Mouse (Mus musculus) MEL (cell line): ENCODE measurements around the gene Faap24. TPM values are rescaled to one million over a fixed set of nuclear protein-coding genes. Genes with fewer than 3 reads are reported as not detected.

ENCODE experiments used
- DNase-seq: peaks from one replicate; pipeline ENCODE4 v3.0.0; 2011; ENCODE audit warnings: low read depth, low spot score
- H3K27ac ChIP-seq: 2 replicates; pipeline ENCODE4 v1.5.1; 2012; ENCODE audit warnings: low read depth, mild to moderate bottlenecking, control low read depth, low read length, moderate library complexity; ENCODE audit not compliant: control insufficient read depth
- H3K27me3 ChIP-seq, 2 experiments: fragments of 150-350 bp in 1 of 2; sonication (generic) in 1 of 2; 2 replicates each; pipeline ENCODE4 v1.6.1; 2012; ENCODE audit warnings: low read length in 2 of 2, mild to moderate bottlenecking in 2 of 2, improper control_type of control experiment in 1 of 2, moderate library complexity in 1 of 2; ENCODE audit not compliant: insufficient read depth in 2 of 2, control insufficient read depth in 1 of 2
- H3K36me3 ChIP-seq, 2 experiments: 2 replicates each; pipeline ENCODE4 v1.6.1; 2012 to 2014; ENCODE audit warnings: low read length in 2 of 2, improper control_type of control experiment in 1 of 2, inconsistent platforms in 1 of 2, mild to moderate bottlenecking in 1 of 2; ENCODE audit not compliant: insufficient read depth in 2 of 2, control insufficient read depth in 1 of 2
- H3K4me1 ChIP-seq, 2 experiments: fragments of 150-350 bp in 1 of 2; sonication (generic) in 1 of 2; 2 replicates each; pipeline ENCODE4 v1.6.1; 2012; ENCODE audit warnings: low read length in 2 of 2, improper control_type of control experiment in 1 of 2, mild to moderate bottlenecking in 1 of 2; ENCODE audit not compliant: insufficient read depth in 2 of 2, control insufficient read depth in 1 of 2
- H3K4me3 ChIP-seq, 2 experiments: fragments of 150-350 bp in 1 of 2; sonication (generic) in 1 of 2; 2 replicates each; pipeline ENCODE4 v1.5.1; 2012; ENCODE audit warnings: low read depth in 2 of 2, low read length in 2 of 2, mild to moderate bottlenecking in 2 of 2, moderate library complexity in 2 of 2, control low read depth in 1 of 2, improper control_type of control experiment in 1 of 2; ENCODE audit not compliant: control insufficient read depth in 1 of 2, insufficient read depth in 1 of 2
- H3K79me2 ChIP-seq: 2 replicates; pipeline ENCODE4 v1.6.1; 2012; ENCODE audit warnings: mild to moderate bottlenecking, low read length, moderate library complexity; ENCODE audit not compliant: control insufficient read depth, poor library complexity, insufficient read depth
- H3K9ac ChIP-seq: 2 replicates; pipeline ENCODE4 v1.6.1; 2012; ENCODE audit warnings: low read depth, mild to moderate bottlenecking, control low read depth, low read length, moderate library complexity; ENCODE audit not compliant: control insufficient read depth, poor library complexity, severe bottlenecking
- H3K9me3 ChIP-seq: fragments of 150-350 bp; sonication (generic); replicated peaks from 2 replicates; pipeline ENCODE4 v1.6.1; 2012; ENCODE audit warnings: mild to moderate bottlenecking, low read length, improper control_type of control experiment, moderate library complexity; ENCODE audit not compliant: insufficient read depth
- CHD2 ChIP-seq: IDR thresholded peaks from 2 replicates; pipeline ENCODE4 v1.6.1; 2011; ENCODE audit warnings: low read length, improper control_type of control experiment
- CTCF ChIP-seq, 3 experiments: IDR thresholded peaks in 2 of 3; conservative IDR thresholded peaks in 1 of 3; 2 replicates each; pipeline ENCODE4 v1.5.1; 2011 to 2012; ENCODE audit warnings: low read length in 3 of 3, low read depth in 2 of 3, mild to moderate bottlenecking in 2 of 3, improper control_type of control experiment in 1 of 3, inconsistent platforms in 1 of 3, mixed read lengths in 1 of 3, moderate library complexity in 1 of 3; ENCODE audit not compliant: control insufficient read depth in 1 of 3, insufficient read depth in 1 of 3, poor library complexity in 1 of 3, severe bottlenecking in 1 of 3
- ETS1 ChIP-seq: IDR thresholded peaks from 2 replicates; pipeline ENCODE4 v1.6.1; 2012; ENCODE audit warnings: low read depth, mild to moderate bottlenecking, inconsistent platforms, low read length, improper control_type of control experiment, moderate library complexity
- GATA1 ChIP-seq: IDR thresholded peaks from 2 replicates; pipeline ENCODE4 v1.6.1; 2011; ENCODE audit warnings: low read depth, low read length, improper control_type of control experiment
- JUND ChIP-seq: IDR thresholded peaks from 2 replicates; pipeline ENCODE4 v1.6.1; 2011; ENCODE audit warnings: low read depth, mild to moderate bottlenecking, improper control_type of control experiment, low read length
- KAT2A ChIP-seq: conservative IDR thresholded peaks from 2 replicates; pipeline ENCODE4 v1.6.1; 2012; ENCODE audit warnings: low read depth, low read length, improper control_type of control experiment, inconsistent platforms
- MAZ ChIP-seq: IDR thresholded peaks from 2 replicates; pipeline ENCODE4 v1.6.1; 2012; ENCODE audit warnings: low read depth, mild to moderate bottlenecking, inconsistent platforms, low read length, improper control_type of control experiment
- MXI1 ChIP-seq: IDR thresholded peaks from 2 replicates; pipeline ENCODE4 v1.6.1; 2011; ENCODE audit warnings: mild to moderate bottlenecking, low read depth, low read length, improper control_type of control experiment
- MYB ChIP-seq: IDR thresholded peaks from 2 replicates; pipeline ENCODE4 v1.6.1; 2011; ENCODE audit warnings: mild to moderate bottlenecking, low read depth, low read length, improper control_type of control experiment
- MYC ChIP-seq: IDR thresholded peaks from 2 replicates; pipeline ENCODE4 v1.6.1; 2011; ENCODE audit warnings: low read depth, mild to moderate bottlenecking, low read length, improper control_type of control experiment, moderate library complexity
- POLR2A ChIP-seq, 2 experiments: IDR thresholded peaks; 2 replicates each; pipeline ENCODE4 v1.6.1; 2011 to 2012; ENCODE audit warnings: low read length in 2 of 2, mild to moderate bottlenecking in 2 of 2, control low read depth in 1 of 2, improper control_type of control experiment in 1 of 2, low read depth in 1 of 2, moderate library complexity in 1 of 2; ENCODE audit not compliant: control insufficient read depth in 1 of 2, insufficient read depth in 1 of 2, poor library complexity in 1 of 2
- POLR2AphosphoS5 ChIP-seq: IDR thresholded peaks from 2 replicates; pipeline ENCODE4 v1.6.1; 2012; ENCODE audit warnings: low read depth, borderline replicate concordance, mild to moderate bottlenecking, inconsistent platforms, low read length, moderate library complexity, mixed read lengths
- RAD21 ChIP-seq: IDR thresholded peaks from 2 replicates; pipeline ENCODE4 v1.6.1; 2011; ENCODE audit warnings: mild to moderate bottlenecking, low read depth, low read length, improper control_type of control experiment
- RCOR1 ChIP-seq: IDR thresholded peaks from 2 replicates; pipeline ENCODE4 v1.6.1; 2012; ENCODE audit warnings: low read depth, mild to moderate bottlenecking, inconsistent platforms, low read length, improper control_type of control experiment
- TCF12 ChIP-seq: IDR thresholded peaks from 2 replicates; pipeline ENCODE4 v1.6.1; 2014; ENCODE audit warnings: low read depth, mild to moderate bottlenecking, inconsistent platforms, low read length, improper control_type of control experiment, moderate library complexity
- USF1 ChIP-seq: IDR thresholded peaks from 2 replicates; pipeline ENCODE4 v1.6.1; 2014; ENCODE audit warnings: low read depth, mild to moderate bottlenecking, inconsistent platforms, low read length, improper control_type of control experiment, moderate library complexity
- USF2 ChIP-seq, 2 experiments: IDR thresholded peaks; 2 replicates each; pipeline ENCODE4 v1.6.1; 2011 to 2012; ENCODE audit warnings: improper control_type of control experiment in 2 of 2, low read length in 2 of 2, borderline replicate concordance in 1 of 2, inconsistent platforms in 1 of 2, low read depth in 1 of 2, mild to moderate bottlenecking in 1 of 2; ENCODE audit not compliant: insufficient read depth in 1 of 2
- ZC3H11A ChIP-seq: IDR thresholded peaks from 2 replicates; pipeline ENCODE4 v1.6.1; 2012; ENCODE audit warnings: low read depth, mild to moderate bottlenecking, inconsistent platforms, low read length, improper control_type of control experiment
- ZKSCAN1 ChIP-seq: IDR thresholded peaks from 2 replicates; pipeline ENCODE4 v1.6.1; 2012; ENCODE audit warnings: low read depth, mild to moderate bottlenecking, inconsistent platforms, low read length, improper control_type of control experiment, moderate library complexity
- ZMIZ1 ChIP-seq: IDR thresholded peaks from 2 replicates; pipeline ENCODE4 v1.6.1; 2012; ENCODE audit warnings: low read depth, mild to moderate bottlenecking, inconsistent platforms, low read length, improper control_type of control experiment, moderate library complexity
- polyA plus RNA-seq, 2 experiments: library from polyadenylated mRNA; stranded (reverse) in 1 of 2; unstranded in 1 of 2; fragments of >175 nt in 1 of 2; fragments of >200 nt in 1 of 2; gene quantifications; 2 replicates each; pipeline versions ENCODE4 v1.2.1 to v1.2.4; 2012; ENCODE audit warnings: low replicate concordance in 2 of 2, low read depth in 1 of 2; ENCODE audit not compliant: insufficient read length in 2 of 2, insufficient read depth in 1 of 2, missing spikeins in 1 of 2
- total RNA-seq: library from RNA; depleted of rRNA; stranded (reverse); fragments of 300-350 nt; gene quantifications from 2 replicates; pipeline ENCODE4 v1.2.3, GENCODE M21; 2012

The Faap24 gene
- total and polyA plus RNA-seq, 3 experiments = 15.3 to 26.7 TPM; not detected in 1

GRCm38 (mm10) chr7:35415801-35416653 lies 19.4 kb upstream of the Faap24 start:
- Histone ChIP-seq H3K27me3 (no peaks in the 10 kb centered on the region), H3K9ac (no peak overlapping the region), H3K9me3 (no peaks in the 10 kb centered on the region), H3K4me1 (no peaks in the 10 kb centered on the region), H3K36me3 (no peaks in the 10 kb centered on the region; a peak in 1 of 4 replicates), H3K27ac (no peak overlapping the region), H3K4me3 (no peak overlapping the region), H3K79me2 (no peaks in the 10 kb centered on the region)
- no peak for DNase-seq
- no peak for TF ChIP-seq RCOR1
- no peak for TF ChIP-seq MYC
- no peak for TF ChIP-seq USF2 (IDR thresholded peaks at IDR 0.05; ENCODE audit: borderline replicate concordance in 1 of 2, insufficient read depth in 1 of 2, low read depth in 1 of 2, low read length in 2 of 2)
- no peak for TF ChIP-seq CHD2
- no peak for TF ChIP-seq ZKSCAN1
- TF ChIP-seq ZC3H11A = no peak
- TF ChIP-seq ETS1 = no peak
- TF ChIP-seq MYB = no peak
- TF ChIP-seq MXI1 = no peak
- no peak for TF ChIP-seq MAZ
- TF ChIP-seq ZMIZ1 = no peak
- TF ChIP-seq TCF12 = no peak
- no peak for TF ChIP-seq POLR2AphosphoS5
- no peak for TF ChIP-seq RAD21
- TF ChIP-seq JUND = no peak
- no peak for TF ChIP-seq GATA1
- no peak for TF ChIP-seq USF1

DNA sequence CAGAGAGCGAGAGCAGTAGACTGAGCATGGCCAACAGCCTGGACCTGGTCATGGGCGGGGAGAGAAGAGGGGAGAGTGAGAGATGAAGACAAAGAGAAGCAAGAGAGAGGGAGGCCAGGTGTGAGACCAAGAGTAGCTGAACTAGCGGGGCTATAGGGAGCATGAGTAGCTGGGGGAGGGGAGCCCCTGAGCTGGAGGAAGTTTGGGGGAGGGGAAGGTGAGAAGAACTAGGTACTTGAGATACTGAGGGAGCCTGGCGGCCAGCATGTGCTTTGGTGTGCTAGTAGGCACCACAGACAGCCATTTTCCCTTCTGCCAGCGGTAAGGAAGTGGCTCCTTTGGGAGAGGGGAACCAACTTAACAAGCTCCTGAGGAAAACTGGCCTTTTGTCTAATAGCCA lies 18.6 kb upstream of the Faap24 start:
- Histone ChIP-seq H3K36me3 (no peaks in the 10 kb centered on the region; a peak in 1 of 4 replicates), H3K4me1 (no peaks in the 10 kb centered on the region), H3K9me3 (no peaks in the 10 kb centered on the region), H3K27me3 (no peaks in the 10 kb centered on the region), H3K79me2 (no peaks in the 10 kb centered on the region), H3K4me3 (no peak overlapping the region), H3K9ac (no peak overlapping the region)
- DNase-seq = no peak
- TF ChIP-seq CHD2 (no peak), USF1 (no peak), POLR2A (IDR thresholded peaks at IDR 0.05; ENCODE audit: control insufficient read depth in 1 of 2, insufficient read depth in 1 of 2, low read depth in 1 of 2, low read length in 2 of 2, poor library complexity in 1 of 2) (no peak), MYC (no peak), CTCF (IDR thresholded peaks at IDR 0.05 in 2 of 3, conservative IDR thresholded peaks at IDR 0.05 in 1 of 3; ENCODE audit: control insufficient read depth in 1 of 3, insufficient read depth in 1 of 3, low read depth in 2 of 3, low read length in 3 of 3, poor library complexity in 1 of 3, severe bottlenecking in 1 of 3) (no peak), KAT2A (no peak), MXI1 (no peak)
- TF ChIP-seq, all 39 proteins: peak for 0
- H3K27ac ChIP-seq = no peak overlapping the region
